Mouse (Mus musculus): ENCODE measurements at regions not wholly inside any gene's neighbourhood (a gene's known extent, or its start where the extent isn't known, plus 50 kb on each side); places are given as distances from the start of the nearest gene placed in this dataset.

- no peak for TF ChIP-seq CTCF (IDR thresholded peaks at IDR 0.05; ENCODE audit: borderline replicate concordance, insufficient read depth, low read depth, low read length)
- TF ChIP-seq POLR2A (IDR thresholded peaks at IDR 0.05; ENCODE audit: borderline replicate concordance, insufficient read depth, low read length), result no peak
Measured at GRCm38 (mm10) chr13:45196363-45196762, 117.9 kb downstream of the Gm9817 start.
